Mouse (Mus musculus) cerebellum, adult 18-20 months (tissue): ENCODE data around the gene Efna2.

Source experiments
- DNase-seq, 2 experiments: peaks; one replicate each; pipeline ENCODE4 v3.0.0; 2021

The Efna2 gene

DNA sequence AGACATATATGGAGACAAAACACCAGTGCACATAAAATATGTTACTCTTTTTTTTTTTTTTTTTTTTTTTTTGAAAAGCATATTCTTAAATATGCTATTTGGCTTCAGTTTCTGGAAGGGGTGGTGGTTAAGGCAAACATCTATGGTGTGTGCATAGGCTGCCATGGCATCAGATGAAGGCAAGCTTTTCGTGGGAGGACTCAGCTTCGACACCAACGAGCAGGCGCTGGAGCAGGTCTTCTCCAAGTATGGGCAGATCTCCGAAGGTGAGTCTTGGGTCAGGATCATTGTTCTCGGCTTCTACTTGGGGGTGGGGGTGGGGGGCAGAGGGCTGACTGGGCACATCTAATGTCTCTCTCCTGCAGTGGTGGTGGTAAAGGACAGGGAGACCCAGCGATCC is 9.6 kb upstream of the Efna2 start:
- no peak for DNase-seq

DNA sequence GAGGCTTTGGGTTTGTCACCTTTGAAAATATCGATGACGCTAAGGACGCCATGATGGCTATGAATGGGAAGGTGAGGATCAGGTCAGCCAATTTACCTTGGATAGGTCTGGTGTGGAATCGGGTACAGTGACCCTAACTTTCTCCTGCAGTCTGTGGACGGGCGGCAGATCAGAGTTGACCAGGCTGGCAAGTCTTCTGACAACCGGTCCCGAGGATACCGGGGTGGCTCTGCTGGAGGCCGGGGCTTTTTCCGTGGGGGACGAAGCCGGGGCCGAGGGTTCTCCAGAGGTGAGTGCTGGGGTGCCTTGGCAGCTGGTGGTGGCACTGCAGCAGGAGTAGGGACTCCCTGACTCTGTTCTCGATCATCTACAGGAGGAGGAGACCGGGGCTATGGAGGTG is 9.2 kb upstream of the Efna2 start:
- DNase-seq: peak; percentile 22 to 34

DNA sequence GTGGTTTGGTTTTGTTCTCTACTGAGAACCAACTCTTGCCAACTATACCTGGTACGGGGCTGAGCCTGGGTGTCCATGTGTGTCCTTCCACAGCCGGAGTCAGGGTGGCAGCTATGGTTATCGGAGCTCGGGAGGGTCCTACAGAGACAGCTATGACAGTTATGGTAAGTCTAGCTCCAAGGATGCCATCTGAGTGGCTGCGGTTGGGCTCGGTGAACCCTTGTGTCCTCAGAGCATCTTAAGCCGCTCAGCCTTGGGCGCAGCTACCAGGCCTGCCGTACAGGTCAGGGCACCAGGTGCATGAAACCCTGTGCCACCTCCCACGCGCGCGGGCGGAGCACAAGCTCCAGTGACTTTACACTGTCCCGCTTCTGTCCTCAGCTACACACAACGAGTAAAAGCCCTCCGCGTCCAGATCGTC is 8.7 kb upstream of the Efna2 start:
- DNase-seq: peak in 1 of 2 experiments; percentile 38

DNA sequence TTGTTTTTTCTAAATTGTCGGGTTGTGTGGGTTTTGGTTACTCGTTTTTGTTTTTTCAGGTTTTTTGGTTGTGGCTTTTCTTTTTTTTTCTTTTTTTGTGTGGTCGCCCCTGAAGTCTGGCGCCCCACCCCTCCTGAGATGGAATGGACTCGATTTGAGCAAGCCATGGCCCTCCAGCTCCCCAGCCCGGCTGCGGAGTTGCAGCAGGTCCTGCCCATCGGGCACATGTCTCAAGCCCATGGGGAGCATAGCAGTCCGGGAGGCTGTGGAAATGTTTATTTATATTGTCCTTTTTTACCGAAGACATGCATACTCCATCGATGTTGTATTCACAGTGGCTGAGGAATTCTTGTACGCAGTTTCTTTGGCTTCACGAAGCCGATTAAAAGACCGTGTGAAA is 8.0 kb upstream of the Efna2 start:
- peak in 1 of 2 experiments; percentile 27 for DNase-seq

DNA sequence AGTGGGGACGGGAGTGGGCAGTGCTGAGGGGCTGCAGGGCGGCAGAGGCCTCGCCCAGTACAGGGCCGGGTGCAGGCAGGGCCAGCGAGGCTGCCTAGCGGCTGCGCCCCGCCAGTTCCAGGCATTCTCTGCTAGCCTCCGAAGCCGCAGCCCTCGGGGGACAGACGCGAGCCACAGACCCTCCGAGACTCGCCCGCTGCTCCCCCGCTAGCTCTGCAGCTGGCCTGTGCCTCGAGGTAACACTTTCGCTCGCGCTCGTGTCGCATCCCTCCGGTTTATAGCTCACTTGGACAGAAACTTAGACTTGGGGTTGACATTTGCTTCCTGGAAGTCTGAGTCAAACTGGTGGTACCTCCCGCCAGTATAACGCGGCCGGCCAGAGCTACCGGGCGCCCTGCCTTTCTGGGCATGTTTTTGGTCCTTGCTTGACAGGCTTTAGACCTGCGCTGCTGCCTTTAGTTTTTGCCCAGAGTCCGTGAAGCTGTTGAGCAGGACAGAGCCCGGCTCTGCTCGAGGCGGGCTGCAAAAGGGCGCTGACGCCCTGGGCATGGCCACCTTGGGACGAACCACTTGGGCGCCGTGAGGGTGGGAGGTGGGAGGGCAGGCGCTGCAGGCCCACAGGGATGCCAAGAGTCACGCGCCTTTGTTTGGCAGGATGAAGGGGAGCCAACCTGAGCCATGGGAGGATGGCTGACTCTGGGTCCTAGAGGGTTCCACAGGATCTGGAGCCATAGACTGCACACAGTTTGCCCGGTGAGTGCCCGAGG is 7.3 kb upstream of the Efna2 start:
- DNase-seq: peak; percentile 41 to 47

DNA sequence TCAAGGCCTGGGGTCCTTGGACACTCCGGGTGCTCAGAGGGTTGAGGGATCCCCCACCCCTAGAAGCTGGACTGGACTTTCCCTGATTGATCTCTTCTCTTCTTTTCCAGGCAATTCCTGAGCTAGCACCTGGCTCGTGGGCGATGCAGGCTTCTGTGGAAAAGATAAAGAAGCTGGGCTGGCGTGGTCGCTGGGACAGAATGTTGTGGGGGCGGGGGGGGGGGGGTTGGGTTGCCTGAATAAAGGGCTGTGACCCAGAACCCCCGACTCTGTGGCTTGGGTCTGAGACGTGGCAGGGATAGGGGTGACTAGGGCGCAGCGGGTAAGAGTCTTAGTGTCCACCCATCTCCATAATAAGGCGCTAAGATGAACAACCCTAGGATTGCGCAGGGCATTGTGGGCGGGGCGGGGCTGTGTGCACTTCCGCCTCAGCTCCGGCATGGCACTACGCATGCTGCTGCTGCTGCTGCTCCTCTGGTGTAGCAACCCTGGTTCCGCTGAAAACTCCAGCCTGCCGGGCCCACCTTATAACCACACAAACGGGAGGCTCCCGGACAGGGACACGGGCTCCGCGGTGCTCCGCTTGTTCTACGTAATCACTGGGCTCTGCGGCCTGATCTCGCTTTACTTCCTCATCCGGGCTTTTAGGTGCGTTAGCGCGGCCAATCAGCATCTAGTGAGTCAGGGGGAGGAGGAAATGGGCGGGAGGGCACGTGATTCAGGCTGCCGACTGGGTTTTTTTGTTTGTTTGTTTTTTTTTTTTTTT is 6.6 kb upstream of the Efna2 start, which contains the start of gene 1600002K03Rik:
Gene 1600002K03Rik, plus strand, starts transcription at position 418 of the 766 bp plus-strand sequence.
- peak; percentile 88 for DNase-seq

DNA sequence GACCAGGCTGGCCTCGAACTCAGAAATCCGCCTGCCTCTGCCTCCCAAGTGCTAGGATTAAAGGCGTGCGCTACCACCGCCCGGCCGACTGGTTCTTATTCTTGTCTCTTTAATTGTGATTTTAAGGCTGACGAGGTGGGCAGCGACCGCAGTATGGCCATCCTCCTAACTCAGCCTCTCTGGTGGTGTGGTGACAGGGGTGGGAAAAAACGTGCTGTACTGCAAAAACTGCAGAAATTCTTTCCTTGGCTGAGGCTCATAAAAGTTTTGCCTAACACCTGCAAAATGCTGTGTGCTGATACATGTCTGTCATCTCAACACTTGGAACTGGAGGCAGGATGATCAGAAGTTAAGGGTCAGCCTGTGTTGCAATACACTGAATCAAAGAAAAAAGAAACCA is 5.9 kb upstream of the Efna2 start:
- DNase-seq: no peak

DNA sequence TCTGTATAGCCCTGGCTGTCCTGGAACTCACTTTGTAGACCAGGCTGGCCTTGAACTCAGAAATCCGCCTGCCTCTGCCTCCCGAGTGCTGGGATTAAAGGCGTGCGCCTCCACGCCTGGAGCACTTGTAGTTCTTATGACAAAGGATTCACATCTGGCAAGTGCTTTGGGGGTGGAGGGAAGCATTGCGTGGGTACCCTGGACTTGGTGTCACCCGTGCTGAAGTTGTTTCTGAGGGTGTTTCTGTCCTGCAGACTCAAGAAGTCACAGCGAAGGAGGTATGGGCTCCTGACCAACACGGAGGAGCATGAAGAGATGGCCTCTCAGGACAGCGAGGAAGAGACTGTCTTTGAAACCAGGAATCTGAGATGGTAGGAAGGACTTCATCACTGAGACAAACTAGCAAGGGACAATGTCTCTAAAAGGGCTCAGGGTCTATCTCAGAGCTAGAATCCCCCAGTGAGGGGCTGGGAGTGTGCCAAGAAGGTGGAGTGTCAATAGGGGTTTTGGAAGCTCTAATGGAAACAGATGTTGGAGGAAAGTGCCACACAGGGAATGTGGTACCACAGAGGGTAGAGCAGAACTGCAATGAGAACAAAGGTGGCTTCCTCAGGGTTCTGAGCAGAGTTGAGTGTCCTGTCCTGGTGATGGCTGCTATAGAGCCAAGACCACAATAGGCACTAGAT is 5.2 kb upstream of the Efna2 start:
- peak in 1 of 2 experiments; percentile 35 for DNase-seq

DNA sequence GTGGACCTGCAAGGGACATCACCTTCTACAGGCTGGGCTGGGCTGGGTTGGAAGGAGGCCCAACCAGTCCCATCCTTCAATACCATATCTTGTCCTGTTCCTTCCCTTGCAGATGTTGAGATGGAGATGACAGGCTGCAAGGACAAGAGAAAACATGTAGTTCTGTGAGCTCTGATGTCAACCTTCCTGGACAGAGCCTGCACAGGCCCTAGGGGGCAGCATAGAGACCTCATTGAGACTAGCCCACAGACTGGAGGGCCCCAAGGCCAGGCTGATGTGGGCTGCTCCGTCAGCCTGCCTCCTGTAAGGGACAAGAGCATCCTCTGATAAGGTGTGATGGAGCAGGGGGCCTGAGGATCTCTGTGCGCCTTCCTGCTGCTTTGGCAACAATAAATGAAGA is 4.6 kb upstream of the Efna2 start:
- DNase-seq: peak; percentile 47

DNA sequence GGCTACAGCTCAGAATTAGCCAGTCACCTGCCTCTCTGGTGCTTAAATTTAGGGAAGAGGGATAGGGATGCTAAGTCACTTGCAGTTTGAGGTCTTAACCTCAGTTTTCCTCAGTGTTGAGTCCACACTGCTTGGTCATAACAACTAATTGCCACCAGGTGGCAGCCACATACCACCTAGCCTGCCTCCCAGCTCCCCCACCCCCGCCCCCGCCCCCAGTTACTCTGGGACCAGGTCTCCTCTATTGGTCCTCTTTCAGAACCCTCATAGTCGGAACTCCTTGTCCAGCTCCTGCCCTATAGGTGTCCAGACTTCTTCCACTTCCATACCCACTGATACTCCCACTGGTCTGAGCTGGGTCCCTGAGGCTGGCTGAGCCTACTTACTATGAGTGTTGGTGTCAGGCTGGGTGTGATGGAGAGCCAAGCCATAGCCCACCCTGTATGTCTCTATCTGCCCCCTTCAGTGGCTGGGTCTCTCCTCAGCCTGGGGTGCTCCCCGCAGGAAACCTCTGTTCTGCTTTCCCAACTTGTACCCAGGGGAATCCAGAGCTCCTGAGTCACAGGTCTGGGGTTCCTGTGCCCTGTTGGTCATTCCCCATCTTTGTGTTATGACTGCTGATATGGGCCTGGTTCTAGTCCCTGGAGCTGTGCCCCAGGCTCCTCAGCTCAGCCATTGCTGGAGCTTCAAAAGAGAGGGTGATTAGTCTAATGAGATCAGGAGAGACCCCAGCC is 3.6 kb upstream of the Efna2 start:
- peak; percentile 53 to 61 for DNase-seq

DNA sequence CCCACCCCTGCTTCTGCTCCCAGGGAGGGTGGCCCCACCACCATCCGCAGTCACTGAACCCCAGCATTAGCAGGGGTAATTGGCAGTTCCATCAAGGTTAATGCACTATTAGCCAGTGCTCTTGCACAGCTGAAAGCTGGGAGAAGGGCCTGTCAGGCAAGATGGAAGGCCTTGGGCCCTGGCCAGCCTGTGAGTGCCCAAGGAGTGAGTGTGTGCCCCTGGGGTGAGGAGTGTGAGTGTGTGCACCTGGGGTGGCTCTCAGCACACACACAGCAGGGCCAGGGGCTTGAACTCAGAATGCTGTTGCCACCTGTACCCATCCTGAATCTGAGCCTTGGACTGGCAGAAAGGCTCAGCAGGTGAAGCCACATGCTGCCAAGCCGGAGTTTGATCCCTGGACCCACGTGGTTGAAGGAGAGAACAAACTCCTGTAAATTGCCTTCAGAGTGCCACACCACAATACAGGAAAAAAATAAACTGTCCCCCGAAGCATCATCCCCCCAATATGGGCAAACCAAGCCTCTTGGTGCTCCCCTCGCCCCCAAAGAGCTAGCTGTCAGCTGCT is 2.9 kb upstream of the Efna2 start:
- no peak for DNase-seq

DNA sequence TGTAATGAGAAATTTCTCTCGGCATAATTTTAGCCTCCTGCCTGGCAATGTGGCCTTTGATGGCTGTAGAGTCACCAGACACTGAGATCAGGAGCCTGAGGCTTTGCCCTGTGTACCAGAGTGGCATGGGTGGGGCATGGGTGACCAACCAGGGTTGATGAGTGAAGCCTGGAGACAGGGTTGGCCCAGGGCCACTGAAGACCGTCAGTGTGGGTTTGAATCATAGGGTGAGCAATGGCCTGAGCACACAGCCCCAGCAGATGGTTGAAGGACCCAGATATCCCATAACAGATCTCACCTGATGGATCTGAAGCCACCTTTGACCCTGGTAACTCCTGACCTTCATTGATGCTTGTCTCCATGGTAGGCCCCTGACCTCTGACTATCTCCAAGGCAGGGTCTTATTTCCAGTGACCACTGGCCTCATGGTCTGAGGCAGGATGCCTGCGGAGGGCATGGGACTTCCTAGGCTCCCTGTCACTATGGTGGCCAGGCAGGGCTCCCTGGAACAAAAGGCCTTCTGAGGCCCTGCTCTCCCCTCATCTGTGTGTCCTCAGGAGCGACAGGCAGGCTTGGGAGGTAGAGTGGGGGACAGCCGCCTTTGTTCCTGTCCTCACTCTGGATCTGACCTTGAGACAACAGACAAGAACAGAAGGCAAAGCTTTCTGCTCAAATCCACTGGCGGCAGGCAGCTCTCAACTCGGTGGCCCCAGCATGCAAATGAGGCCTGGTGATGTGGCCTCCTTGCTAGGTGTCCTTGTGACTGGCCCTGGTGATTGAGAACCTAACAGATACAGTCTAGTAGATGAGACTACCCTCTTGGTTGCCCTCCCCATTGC is 1.6 kb upstream of the Efna2 start:
- no peak for DNase-seq

DNA sequence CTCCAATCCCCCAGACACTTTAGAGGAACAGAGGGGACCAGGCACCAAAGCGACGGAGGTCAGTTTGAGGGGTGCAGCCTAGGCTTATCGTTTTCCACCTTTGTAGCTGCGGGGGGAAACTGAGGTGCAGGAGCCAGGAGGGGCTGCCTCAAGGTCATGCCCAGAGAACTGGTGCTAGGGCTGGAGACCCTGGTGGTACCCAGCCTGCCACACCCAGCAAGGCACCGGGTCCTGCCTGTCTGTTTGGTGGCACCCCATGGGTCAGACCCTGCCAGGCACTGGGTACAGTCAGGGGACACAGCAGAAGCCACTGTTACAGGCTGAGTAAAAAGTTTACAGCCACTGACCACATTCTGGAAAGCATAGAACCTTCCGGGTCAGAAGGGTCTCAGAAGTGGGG is 1.0 kb downstream of the Efna2 start:
- DNase-seq: no peak

DNA sequence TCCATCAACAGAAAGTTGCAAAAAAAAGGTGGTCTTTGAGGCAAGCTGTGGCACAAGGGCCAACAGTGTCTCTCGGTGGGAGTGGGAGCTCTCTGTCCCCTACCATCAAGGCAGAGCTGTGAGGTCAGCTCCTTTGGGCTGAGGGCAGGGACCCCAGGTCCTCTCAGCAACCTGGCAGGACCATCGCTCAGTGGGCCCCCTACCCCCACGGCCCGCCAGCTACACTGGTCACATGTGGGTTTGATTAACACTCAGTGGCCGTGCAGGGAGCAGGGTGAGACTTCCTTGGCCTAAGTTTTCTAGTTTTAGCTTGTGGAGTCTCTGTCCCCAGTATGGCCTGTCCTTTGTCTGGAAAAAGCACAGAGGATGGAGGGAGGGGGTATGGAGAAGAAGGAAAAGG is 1.5 kb downstream of the Efna2 start:
- DNase-seq: no peak

DNA sequence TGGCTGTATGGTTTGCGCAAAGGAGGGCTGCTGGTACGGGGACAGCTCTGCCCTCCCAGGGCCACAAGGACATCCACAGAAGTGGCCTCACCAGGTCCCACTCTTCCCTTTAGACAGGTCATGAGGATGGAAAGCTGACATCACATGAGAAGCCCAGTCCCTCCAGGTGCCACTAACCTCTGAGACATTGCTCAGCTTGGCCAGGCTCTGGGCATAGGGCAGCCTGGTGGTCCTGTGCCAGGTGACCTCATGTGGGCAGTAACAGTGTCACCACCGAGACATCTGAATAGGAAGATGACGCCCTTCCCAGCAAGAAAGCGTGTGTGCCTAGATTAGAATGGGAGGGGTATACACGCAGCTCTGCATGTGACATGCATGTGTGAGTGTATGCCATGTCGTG is 3.3 kb downstream of the Efna2 start:
- no peak for DNase-seq

DNA sequence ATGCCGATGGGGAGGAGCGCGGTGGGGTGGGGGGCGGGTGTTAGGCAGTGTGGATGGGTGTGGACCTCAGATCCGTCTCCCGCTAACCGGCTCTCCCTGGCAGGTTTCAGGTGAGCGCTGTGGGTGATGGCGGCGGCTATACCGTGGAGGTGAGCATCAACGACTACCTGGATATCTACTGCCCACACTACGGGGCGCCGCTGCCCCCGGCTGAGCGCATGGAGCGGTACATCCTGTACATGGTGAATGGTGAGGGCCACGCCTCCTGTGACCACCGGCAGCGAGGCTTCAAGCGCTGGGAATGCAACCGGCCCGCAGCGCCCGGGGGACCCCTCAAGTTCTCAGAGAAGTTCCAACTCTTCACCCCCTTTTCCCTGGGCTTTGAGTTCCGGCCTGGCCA is 7.4 kb downstream of the Efna2 start:
- DNase-seq: no peak

DNA sequence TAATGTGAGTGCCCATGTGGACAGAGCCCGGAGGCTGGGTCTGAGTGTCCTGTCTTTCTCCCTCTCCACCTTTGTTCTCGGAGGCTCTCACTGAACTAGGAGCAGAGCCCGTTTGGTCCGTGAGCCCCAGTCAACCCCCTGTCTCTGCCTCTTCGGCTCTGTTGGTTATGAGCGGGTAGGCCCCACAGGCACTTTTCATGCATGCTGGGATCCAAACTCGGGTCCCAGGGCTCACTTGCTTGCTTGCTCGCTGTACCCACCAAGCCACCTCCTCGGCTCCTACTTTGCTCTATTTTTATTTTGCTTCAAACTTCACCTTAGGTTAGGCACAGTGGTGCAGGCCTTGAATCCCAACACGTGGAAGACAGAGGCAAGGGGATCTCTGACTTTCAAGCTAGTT is 8.5 kb downstream of the Efna2 start:
- no peak for DNase-seq

DNA sequence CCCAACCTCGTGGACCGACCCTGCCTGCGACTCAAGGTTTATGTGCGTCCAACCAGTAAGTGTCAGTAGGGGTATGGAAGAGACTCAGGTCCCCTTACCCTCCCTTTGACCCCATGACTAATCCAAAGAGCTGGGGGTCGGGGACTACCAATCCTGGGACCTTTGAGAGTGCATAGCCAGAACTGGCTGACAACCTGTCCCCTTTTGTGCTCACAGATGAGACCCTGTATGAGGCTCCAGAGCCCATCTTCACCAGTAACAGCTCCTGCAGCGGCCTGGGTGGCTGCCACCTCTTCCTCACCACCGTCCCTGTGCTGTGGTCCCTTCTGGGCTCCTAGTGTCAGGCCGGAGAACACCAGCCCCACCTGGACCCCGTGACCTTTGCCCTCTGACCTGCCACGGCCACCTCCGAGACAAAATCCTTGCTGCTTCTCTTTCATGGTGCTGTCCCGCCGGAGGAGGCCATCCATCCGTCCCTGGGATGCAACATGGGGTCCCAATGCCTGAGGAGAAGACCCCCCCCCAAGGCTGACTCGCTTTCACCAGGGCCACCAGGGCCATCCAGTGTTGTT is 9.3 kb downstream of the Efna2 start:
- no peak for DNase-seq

DNA sequence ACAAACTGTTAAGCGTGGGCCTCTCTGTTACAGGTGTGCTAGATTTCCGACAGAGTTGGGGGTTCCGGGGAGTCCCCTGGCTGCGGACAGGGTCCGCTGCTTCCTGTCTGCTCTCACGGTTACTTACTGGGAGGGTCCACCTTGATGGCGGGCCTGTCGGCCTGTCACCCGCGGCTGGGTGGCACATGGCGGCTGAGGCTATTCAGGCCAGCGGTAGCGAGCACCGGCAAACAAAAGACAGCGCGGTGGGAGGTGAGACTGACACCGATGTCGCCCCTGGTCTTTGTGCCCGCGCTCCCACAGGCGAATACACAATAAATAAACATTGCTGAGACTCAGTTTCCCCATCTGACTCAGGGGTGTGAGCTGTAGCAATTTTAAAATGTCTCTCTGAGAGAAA is 10.7 kb downstream of the Efna2 start:
- DNase-seq: no peak

DNA sequence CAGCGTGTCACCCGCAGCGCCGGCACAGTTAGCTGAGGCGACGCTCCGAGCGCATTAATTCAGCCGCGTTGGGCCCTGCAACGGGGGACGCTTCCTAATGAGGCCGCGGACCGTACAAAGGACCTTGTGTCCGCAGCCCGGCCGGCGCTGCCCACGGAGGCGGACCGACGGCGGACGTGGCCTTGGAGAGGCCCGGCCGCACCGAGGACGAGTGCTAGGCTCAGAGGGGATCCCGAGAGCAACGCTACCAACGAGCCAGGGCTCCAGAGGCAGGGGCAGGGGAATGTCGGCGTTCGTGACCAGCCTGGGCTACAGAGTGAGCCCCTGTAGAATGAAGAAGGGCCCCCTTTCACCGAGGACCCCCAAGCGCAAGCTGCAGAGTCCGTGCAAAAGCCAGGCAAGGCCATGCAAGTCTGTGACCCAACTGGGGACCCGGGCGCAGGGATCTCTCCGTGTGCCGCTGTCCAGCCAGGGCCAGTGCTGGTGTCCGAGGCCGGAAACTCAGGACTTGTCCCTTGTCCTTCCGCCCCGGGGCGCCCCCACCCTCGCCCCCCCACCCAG is 11.3 kb downstream of the Efna2 start:
- peak in 1 of 2 experiments; percentile 53 for DNase-seq

DNA sequence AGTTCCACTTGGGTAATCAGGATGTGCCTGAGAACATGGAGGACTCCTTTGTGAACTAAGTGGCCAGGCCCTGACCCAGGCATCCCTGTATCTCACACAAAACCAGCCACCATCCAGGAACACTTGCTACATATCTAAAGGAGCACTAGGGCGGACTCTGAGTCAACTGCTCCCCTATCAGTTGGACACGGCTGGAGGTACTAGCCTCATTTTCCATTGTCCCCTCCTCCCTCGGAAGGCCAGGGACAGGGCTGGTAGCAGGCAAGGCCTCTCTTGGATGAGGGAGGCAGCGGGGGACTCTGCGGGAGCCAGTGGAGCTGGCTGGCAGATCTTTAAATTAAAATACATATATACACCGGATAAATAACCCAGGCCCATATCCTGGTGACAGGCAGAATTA is 14.7 kb downstream of the Efna2 start:
- no peak for DNase-seq
